Mouse (Mus musculus) forebrain, embryonic 16.5 days (tissue): ENCODE measurements around the gene Abhd14a. TPM values are rescaled to one million over a fixed set of nuclear protein-coding genes. Genes with fewer than 3 reads are reported as not detected.

Experiments used
- ATAC-seq: fragments of 200-750 bp; cut with Nextera tagmentation; 2 replicates; pipeline ENCODE4 v1.8.0; 2017; ENCODE audit warnings: mild to moderate bottlenecking, moderate library complexity
- H3K27ac ChIP-seq: fragments of 300-500 bp; sonication (generic); 2 replicates; pipeline ENCODE4 v1.5.1; 2014; ENCODE audit warnings: low read length, control low read depth
- H3K27me3 ChIP-seq: fragments of 300-500 bp; sonication (generic); replicated peaks from 2 replicates; pipeline ENCODE4 v1.6.1; 2014; ENCODE audit warnings: low read length; ENCODE audit not compliant: control insufficient read depth, insufficient read depth
- H3K36me3 ChIP-seq: fragments of 300-500 bp; sonication (generic); 2 replicates; pipeline ENCODE4 v1.6.1; 2014; ENCODE audit not compliant: control insufficient read depth, insufficient read depth
- H3K4me1 ChIP-seq: fragments of 300-500 bp; sonication (generic); replicated peaks from 2 replicates; pipeline ENCODE4 v1.6.1; 2014; ENCODE audit warnings: low read length; ENCODE audit not compliant: control insufficient read depth, insufficient read depth
- H3K4me2 ChIP-seq: fragments of 300-500 bp; sonication (generic); 2 replicates; pipeline ENCODE4 v1.6.1; 2014; ENCODE audit warnings: mild to moderate bottlenecking, low read length, control low read depth
- H3K4me3 ChIP-seq: fragments of 300-500 bp; sonication (generic); replicated peaks from 2 replicates; pipeline ENCODE4 v1.5.1; 2014; ENCODE audit warnings: mild to moderate bottlenecking, low read length, control low read depth
- H3K9ac ChIP-seq: fragments of 300-500 bp; sonication (generic); replicated peaks from 2 replicates; pipeline ENCODE4 v1.6.1; 2014; ENCODE audit warnings: low read depth, low read length, control low read depth
- H3K9me3 ChIP-seq: fragments of 300-500 bp; sonication (generic); 2 replicates; pipeline ENCODE4 v1.6.1; 2016; ENCODE audit warnings: low read length; ENCODE audit not compliant: control insufficient read depth
- WGBS: fragments of 180-500 bp; shearing (Covaris S2); extraction: QIAGEN DNeasy Blood & Tissue Kit; methylation state at CpG from one replicate; pipeline ENCODE4 v1.1.7; 2014; 5-methylcytosine and 5-hydroxymethylcytosine counted together
- polyA plus RNA-seq: library from polyadenylated mRNA; unstranded; fragments of >200 nt; fragmentation: Nextera tagmentation; extraction: Ambion mirVana; gene quantifications from 2 replicates; pipeline ENCODE4 v1.2.1, GENCODE M21; 2015

Abhd14a gene
- polyA plus RNA-seq, 1 experiment from 2014 or later = 81.9 TPM

DNA sequence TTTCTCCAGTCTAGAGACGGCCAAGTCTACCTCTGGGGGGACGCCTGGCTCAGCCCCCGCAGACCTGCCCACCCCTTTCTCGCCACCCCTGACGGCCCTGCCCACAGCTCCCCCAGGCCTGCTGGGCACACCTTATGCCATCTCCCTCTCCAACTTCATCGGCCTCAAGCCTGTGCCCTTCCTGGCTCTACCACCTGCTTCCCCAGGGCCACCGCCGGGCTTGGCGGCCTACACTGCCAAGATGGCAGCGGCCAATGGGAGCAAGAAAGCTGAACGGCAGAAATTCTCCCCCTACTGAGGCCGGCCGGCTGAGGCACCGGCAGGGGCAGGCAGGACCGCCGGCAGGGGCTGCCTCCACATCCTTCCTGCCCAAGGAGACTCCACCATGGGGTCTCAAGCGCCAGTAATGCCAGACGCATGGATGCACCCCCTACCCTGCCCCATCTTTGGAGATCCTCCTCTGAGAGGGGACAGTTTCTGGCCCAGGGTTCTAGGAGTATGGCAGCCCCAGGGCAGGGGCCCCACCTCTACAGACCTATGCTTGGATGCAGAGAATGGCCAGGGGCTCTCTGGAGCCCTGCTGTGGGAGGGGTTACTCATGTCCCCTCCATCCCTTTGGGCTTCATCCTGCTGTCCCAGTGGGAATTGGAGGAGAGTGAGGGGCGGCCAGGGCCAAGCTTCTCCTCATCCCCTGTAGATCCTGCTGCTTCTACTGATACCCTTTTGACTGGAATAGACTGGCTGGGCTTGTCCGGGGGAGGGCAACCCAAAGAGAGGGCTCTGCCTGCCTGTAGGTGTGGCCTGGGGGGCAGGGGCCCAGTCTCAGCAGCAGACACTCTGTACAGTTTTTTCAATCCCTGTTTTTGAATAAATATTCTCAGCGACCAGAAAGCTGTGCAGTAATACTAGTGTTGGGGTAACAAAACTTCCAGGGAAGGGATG, 15.9 kb upstream of the Abhd14a start:
- no peak overlapping the region for H3K4me3 ChIP-seq
- no peak overlapping the region for H3K4me2 ChIP-seq
- H3K36me3 ChIP-seq = peaks cover 16% of the 10 kb centered on the region; the same call in 1 of the 2 replicates
- peaks cover 26% of the 10 kb centered on the region for H3K4me1 ChIP-seq
- H3K27ac ChIP-seq = no peak overlapping the region
- H3K9me3 ChIP-seq = no peaks in the 10 kb centered on the region
- no peak overlapping the region for H3K9ac ChIP-seq
- 79% methylated on average over 21 of the region's 21 CpGs for WGBS
- H3K27me3 ChIP-seq = no peaks in the 10 kb centered on the region
- no peak for ATAC-seq

DNA sequence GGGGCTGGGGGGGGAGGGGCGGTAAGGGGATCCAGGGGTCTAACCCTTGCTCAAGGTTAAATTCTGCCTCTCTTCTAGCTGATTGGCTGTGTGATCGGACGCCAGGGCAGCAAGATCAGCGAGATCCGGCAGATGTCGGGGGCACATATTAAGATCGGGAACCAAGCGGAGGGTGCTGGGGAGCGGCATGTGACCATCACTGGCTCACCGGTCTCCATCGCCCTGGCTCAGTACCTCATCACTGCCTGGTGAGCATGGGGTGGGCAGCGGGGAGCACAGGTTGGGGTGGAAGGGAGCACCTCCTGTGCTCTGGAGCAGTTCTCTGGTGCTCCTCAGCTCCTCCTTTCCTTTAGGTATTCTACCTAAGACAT, 14.9 kb upstream of the Abhd14a start:
- Histone ChIP-seq H3K4me1 (peaks cover 36% of the 10 kb centered on the region), H3K27ac (no peak overlapping the region), H3K4me2 (no peak overlapping the region), H3K4me3 (no peak overlapping the region), H3K36me3 (peaks cover 16% of the 10 kb centered on the region; the same call in 1 of the 2 replicates), H3K27me3 (no peaks in the 10 kb centered on the region), H3K9me3 (no peaks in the 10 kb centered on the region), H3K9ac (no peak overlapping the region)
- 91% methylated on average over 12 of the region's 12 CpGs for WGBS
- no peak for ATAC-seq

- no peak overlapping the region for H3K4me3 ChIP-seq
- ATAC-seq = no peak
- 87% methylated on average over 16 of the region's 16 CpGs for WGBS
- H3K27me3 ChIP-seq = no peaks in the 10 kb centered on the region
- H3K4me1 ChIP-seq = peaks cover 42% of the 10 kb centered on the region
- H3K9me3 ChIP-seq = no peaks in the 10 kb centered on the region
- no peak overlapping the region for H3K9ac ChIP-seq
- H3K4me2 ChIP-seq = no peak overlapping the region
- H3K36me3 ChIP-seq = peaks cover 16% of the 10 kb centered on the region; the same call in 1 of the 2 replicates
- no peak overlapping the region for H3K27ac ChIP-seq
Measured at GRCm38 (mm10) chr9:106461641-106462429, 14.4 kb upstream of the Abhd14a start.

DNA sequence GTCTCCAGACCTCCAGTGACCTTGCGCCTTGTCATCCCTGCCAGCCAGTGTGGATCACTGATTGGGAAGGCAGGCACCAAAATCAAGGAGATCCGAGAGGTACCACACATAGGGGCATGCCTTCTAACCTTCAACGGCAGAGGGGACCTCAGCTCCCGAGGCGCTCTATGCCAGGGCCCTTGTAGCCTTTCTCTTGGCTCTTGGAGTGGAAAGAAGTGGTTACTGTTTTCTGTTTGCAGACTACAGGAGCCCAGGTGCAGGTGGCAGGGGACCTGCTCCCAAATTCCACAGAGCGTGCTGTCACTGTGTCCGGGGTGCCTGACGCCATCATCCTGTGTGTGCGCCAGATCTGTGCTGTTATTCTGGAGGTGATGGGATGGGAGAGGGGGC, 13.5 kb upstream of the Abhd14a start:
- Histone ChIP-seq H3K36me3 (peaks cover 16% of the 10 kb centered on the region; the same call in 1 of the 2 replicates), H3K9me3 (no peaks in the 10 kb centered on the region), H3K9ac (no peak overlapping the region), H3K4me1 (peaks cover 49% of the 10 kb centered on the region), H3K4me2 (no peak overlapping the region), H3K27ac (no peak overlapping the region), H3K27me3 (no peaks in the 10 kb centered on the region), H3K4me3 (no peak overlapping the region)
- 86% methylated on average over 9 of the region's 9 CpGs for WGBS
- ATAC-seq = no peak

DNA sequence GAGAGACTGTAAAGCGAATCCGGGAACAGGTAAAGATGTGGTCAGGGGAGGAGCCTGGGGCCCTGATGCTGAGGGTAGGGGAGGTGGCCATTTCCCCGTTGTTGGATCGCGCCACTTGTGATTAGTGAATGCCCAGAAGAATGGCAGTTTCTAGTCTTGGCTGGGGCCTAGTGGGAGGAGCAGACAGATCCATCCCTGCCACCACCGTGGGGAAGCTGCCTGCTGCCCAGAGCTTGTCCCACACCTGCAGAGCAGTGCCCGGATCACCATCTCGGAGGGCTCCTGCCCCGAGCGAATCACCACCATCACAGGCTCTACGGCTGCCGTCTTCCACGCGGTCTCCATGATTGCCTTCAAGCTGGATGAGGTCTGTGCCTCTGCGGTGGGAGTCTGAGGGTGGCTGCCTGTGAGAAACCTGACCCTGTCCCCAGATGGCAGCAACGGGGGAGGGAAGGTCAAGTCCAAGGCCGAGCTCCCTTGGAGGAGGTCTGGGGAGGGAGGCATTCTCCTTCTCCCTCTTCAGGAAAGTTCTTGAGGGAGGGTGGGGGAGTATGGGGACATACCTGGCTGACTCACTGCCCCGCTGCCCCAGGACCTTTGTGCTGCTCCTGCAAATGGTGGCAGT, 13.0 kb upstream of the Abhd14a start:
- WGBS = 78% methylated on average over 18 of the region's 18 CpGs
- Histone ChIP-seq H3K27ac (no peak overlapping the region), H3K4me1 (peaks cover 49% of the 10 kb centered on the region), H3K9me3 (no peaks in the 10 kb centered on the region), H3K36me3 (peaks cover 16% of the 10 kb centered on the region; the same call in 1 of the 2 replicates), H3K4me3 (no peak overlapping the region), H3K27me3 (no peaks in the 10 kb centered on the region), H3K9ac (no peak overlapping the region), H3K4me2 (no peak overlapping the region)
- no peak for ATAC-seq

DNA sequence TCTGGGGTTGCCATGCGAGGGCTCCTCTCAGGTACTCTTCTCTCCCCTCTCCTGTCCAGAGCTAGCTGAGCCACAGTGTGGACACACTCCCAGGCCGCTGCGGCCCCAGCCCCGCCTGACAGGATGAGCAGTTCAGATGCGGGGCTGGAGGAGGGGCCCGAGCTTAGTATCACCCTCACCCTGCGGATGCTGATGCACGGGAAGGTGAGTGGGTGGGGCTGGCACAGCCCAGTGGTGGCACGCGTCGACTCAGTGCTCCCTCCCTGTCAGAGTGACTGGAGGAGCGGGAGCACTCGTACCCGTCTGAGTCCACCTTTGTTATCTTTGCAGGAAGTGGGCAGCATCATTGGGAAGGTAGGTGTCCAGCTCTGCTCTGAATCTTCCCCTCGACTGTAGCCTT, 12.5 kb upstream of the Abhd14a start:
- H3K9ac ChIP-seq = 0 out of 2 replicates have a peak overlapping the region, but pooled peaks have one; percentile 6
- no peaks in the 10 kb centered on the region for H3K27me3 ChIP-seq
- no peak for ATAC-seq
- H3K4me3 ChIP-seq = no peak overlapping the region
- H3K9me3 ChIP-seq = no peaks in the 10 kb centered on the region
- peaks cover 49% of the 10 kb centered on the region for H3K4me1 ChIP-seq
- WGBS = 86% methylated on average over 15 of the region's 15 CpGs
- no peak overlapping the region for H3K27ac ChIP-seq
- H3K4me2 ChIP-seq = no peak overlapping the region
- H3K36me3 ChIP-seq = peaks cover 16% of the 10 kb centered on the region; the same call in 1 of the 2 replicates

DNA sequence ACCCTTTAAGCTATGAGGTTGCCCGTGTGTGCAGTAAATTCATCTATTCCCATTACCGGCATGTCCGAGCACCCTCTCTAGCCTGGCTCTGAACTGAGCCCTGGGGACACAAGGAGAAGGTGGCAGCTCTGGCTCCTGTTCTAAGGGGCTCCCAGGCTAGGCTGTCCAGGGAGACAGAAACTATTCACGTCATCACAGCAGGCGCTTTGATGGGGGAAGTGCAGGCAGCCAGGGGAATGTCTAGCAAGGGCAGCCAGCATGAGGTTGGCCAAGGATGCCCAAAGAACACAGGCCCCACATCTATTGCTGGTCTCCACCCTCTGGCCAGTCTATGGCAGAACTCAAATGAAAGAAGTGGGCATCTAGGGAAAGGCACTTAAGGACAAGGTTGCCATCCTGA, 10.4 kb upstream of the Abhd14a start:
- Histone ChIP-seq H3K4me1 (peaks cover 47% of the 10 kb centered on the region), H3K27ac (no peak overlapping the region), H3K9me3 (no peaks in the 10 kb centered on the region), H3K9ac (no peak overlapping the region), H3K27me3 (no peaks in the 10 kb centered on the region), H3K36me3 (peaks cover 6% of the 10 kb centered on the region; the same call in 1 of the 2 replicates), H3K4me3 (no peak overlapping the region), H3K4me2 (0 out of 2 replicates have a peak overlapping the region, but pooled peaks have one; percentile 6)
- 50% methylated on average over 5 of the region's 5 CpGs for WGBS
- no peak for ATAC-seq

GRCm38 (mm10) chr9:106457163-106457559, 9.7 kb upstream of the Abhd14a start:
- 43% methylated on average over 9 of the region's 9 CpGs for WGBS
- ATAC-seq = no peak
- Histone ChIP-seq H3K4me1 (peaks cover 53% of the 10 kb centered on the region), H3K9ac (peak overlapping the region; percentile 96), H3K4me3 (peak overlapping the region; percentile 78), H3K9me3 (no peaks in the 10 kb centered on the region), H3K4me2 (peak overlapping the region; percentile 99), H3K36me3 (peaks cover 4% of the 10 kb centered on the region; the same call in 1 of the 2 replicates), H3K27ac (peak overlapping the region; percentile 51), H3K27me3 (no peaks in the 10 kb centered on the region)
